Mouse (Mus musculus) cortical plate, adult 2 months (tissue): ENCODE measurements around the gene Aldh2.
"Not testable (repeated sequence)": the region's sequence is repeated elsewhere in the genome, so short reads cannot be mapped to it uniquely, and the experiment has no call there.

ENCODE experiments used
- CTCF ChIP-seq: fragments of 200-500 bp; IDR thresholded peaks from 2 replicates; pipeline ENCODE4 v1.5.1; 2011; ENCODE audit warnings: mild to moderate bottlenecking, control low read depth, low read length; ENCODE audit not compliant: insufficient read depth; ENCODE audit errors: extremely low read depth
- POLR2A ChIP-seq: fragments of 200-500 bp; IDR thresholded peaks from 2 replicates; pipeline ENCODE4 v1.6.1; 2011; ENCODE audit warnings: mild to moderate bottlenecking, low read length, control low read depth; ENCODE audit not compliant: insufficient read depth; ENCODE audit errors: extremely low read depth

DNA sequence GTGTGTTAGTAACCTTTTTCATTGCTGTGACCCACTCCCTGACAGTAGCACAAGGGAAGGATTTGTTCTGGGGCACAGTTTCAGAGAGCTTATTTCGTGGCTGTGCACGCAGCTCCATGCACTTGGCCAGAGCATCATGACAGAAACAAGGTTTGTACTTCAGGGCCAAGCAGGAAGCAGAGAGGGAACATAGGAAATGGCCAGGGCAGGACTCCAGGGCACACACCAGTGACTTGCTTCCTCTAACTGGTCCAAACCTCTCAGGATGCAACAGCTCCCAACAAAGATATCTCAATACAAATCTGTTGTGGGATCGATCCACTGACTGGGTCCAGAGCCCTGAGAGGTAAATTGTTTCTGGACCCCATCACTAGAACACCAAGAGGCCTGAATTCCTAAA lies 21.3 kb upstream of the Aldh2 start:
- TF ChIP-seq CTCF, POLR2A: not testable (repeated sequence)
